Mouse (Mus musculus): Measurements from ENCODE around the gene Vim. TPM values are rescaled to one million over a fixed set of nuclear protein-coding genes. Genes with fewer than 3 reads are reported as not detected.

Gene Vim
- total and polyA plus RNA-seq, 2 experiments from 2014 or later, result 244 to 554 TPM

DNA sequence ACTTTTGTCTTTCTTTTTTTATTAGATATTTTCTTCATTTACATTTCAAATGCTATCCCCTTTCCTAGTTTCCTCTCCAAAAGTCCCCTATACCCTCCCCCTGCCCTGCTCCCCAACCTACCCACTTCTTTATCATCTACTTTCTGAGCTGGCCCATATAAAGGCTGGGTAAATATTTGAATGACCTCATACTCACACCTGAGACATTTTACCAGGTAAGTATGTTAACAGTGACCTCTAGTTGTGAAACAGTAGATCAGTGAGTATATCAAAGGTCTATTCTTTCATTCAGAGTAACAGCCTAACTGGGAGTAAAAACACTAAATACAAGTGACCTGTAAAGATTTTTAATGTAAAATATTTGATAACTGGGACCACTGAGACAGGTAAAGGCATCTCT, 37.0 kb upstream of the Vim start:
- no peaks in the 10 kb centered on the region for H3K4me1 ChIP-seq (ENCODE audit: insufficient read depth, low read length)
- peak; percentile 42 for TF ChIP-seq CTCF (IDR thresholded peaks at IDR 0.05)
- H3K9me3 ChIP-seq (ENCODE audit: low read length), result no peaks in the 10 kb centered on the region
- no peaks in the 10 kb centered on the region for H3K27me3 ChIP-seq (ENCODE audit: insufficient read depth, low read length)
- H3K4me2 ChIP-seq (ENCODE audit: low read depth, low read length, poor library complexity, severe bottlenecking), result no peak overlapping the region
- H3K4me3 ChIP-seq (ENCODE audit: low read depth, low read length), result no peak overlapping the region
- DNase-seq (ENCODE audit: low spot score), result no peak
- H3K27ac ChIP-seq (ENCODE audit: low read depth, low read length), result no peak overlapping the region
- no peak overlapping the region for H3K9ac ChIP-seq (replicated peaks; ENCODE audit: low read length, poor library complexity, severe bottlenecking)
- no peak for ATAC-seq (ENCODE audit: low FRiP score)
- H3K36me3 ChIP-seq (ENCODE audit: insufficient read depth, low read length), result no peaks in the 10 kb centered on the region

DNA sequence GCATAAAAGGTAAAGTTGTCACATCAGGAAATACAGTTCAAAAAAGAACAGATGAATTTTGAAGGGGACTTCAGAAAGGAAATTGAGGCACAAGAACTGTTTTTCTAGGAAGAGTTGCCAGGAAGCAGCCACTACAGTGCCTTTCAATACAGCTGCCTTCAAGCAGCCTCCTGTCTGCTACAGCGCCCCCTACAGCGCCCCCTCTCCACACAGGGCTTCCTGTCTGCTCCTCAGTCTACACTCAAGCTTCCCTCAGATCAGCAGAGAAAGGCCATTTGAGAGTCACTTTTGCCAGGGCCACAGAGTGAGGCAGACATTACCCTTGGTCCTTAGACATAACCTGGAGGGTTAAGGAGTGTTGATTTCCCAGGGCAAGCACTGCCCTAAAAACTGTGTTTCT, 36.0 kb upstream of the Vim start:
- H3K36me3 ChIP-seq (ENCODE audit: insufficient read depth, low read length), result no peaks in the 10 kb centered on the region
- H3K9me3 ChIP-seq (ENCODE audit: low read length), result no peaks in the 10 kb centered on the region
- peak; percentile 28 for TF ChIP-seq CTCF (IDR thresholded peaks at IDR 0.05)
- H3K4me1 ChIP-seq (ENCODE audit: insufficient read depth, low read length), result no peaks in the 10 kb centered on the region
- no peak overlapping the region for H3K4me3 ChIP-seq (ENCODE audit: low read depth, low read length)
- ATAC-seq (ENCODE audit: low FRiP score) (no peak), DNase-seq (ENCODE audit: low spot score) (no peak)
- H3K27me3 ChIP-seq (ENCODE audit: insufficient read depth, low read length), result no peaks in the 10 kb centered on the region
- no peak overlapping the region for H3K4me2 ChIP-seq (ENCODE audit: low read depth, low read length, poor library complexity, severe bottlenecking)
- no peak overlapping the region for H3K9ac ChIP-seq (replicated peaks; ENCODE audit: low read length, poor library complexity, severe bottlenecking)
- WGBS, result 9% methylated on average over 2 of the region's 2 CpGs
- H3K27ac ChIP-seq (ENCODE audit: low read depth, low read length), result no peak overlapping the region

DNA sequence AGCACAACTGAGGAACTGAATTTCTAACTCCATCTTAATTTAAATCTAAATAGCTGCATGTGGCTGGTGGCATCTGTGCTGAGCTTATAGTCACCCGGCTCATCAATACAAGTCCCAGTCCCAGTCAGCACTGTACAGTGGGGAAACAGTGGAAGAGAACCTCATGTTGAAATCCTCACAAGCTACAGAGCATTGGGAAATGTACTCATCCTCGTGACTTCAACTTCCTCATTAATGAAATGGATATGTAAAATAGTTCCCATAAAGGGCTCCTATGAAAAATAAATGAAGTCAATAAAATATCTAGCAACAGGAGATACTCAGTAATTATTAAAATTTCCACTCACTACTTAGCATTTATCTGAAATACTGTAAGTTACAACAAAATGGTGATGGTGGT, 35.5 kb upstream of the Vim start:
- DNase-seq (ENCODE audit: low spot score) (no peak), ATAC-seq (ENCODE audit: low FRiP score) (no peak)
- WGBS, result 69% methylated on average over 2 of the region's 2 CpGs
- Histone ChIP-seq H3K9me3 (ENCODE audit: low read length) (no peaks in the 10 kb centered on the region), H3K9ac (replicated peaks; ENCODE audit: low read length, poor library complexity, severe bottlenecking) (no peak overlapping the region), H3K4me2 (ENCODE audit: low read depth, low read length, poor library complexity, severe bottlenecking) (no peak overlapping the region), H3K27ac (ENCODE audit: low read depth, low read length) (no peak overlapping the region), H3K4me3 (ENCODE audit: low read depth, low read length) (no peak overlapping the region), H3K36me3 (ENCODE audit: insufficient read depth, low read length) (no peaks in the 10 kb centered on the region), H3K27me3 (ENCODE audit: insufficient read depth, low read length) (no peaks in the 10 kb centered on the region), H3K4me1 (ENCODE audit: insufficient read depth, low read length) (no peaks in the 10 kb centered on the region)
- no peak for TF ChIP-seq CTCF (IDR thresholded peaks at IDR 0.05)

DNA sequence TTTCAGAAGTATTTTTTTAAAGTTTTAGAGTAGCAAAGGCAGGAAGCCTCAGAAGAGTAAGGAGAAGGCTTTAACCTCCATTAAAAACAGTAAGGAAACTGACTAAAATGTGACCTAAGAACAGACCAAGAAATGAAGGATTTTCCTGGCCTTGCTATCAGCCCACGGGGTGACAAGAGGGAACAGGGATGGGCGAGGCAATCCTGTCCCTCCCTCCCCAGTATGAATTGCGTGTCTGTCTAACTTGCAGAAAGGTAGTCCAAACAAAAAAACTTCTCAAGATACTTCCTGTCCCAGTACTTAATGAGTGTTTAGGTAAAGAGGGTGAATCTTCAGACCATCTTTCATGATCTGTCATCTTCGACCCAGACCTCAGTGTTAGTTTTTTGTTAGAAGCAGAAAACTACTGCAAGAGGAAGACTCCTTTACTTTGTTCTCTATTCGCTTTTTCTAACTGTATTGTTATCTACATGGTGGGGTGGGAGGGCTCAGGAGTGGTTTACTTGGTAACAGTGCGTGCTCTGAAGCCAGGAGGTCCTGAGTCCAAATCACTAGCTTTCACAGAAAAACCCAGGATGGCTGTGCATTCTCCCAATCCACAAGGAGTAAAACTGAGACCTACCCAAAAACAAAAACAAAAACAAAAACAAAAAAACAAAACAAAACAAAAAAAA, 34.9 kb upstream of the Vim start:
- H3K36me3 ChIP-seq (ENCODE audit: insufficient read depth, low read length), result no peaks in the 10 kb centered on the region
- no peaks in the 10 kb centered on the region for H3K4me1 ChIP-seq (ENCODE audit: insufficient read depth, low read length)
- H3K9me3 ChIP-seq (ENCODE audit: low read length), result no peaks in the 10 kb centered on the region
- no peak for ATAC-seq (ENCODE audit: low FRiP score)
- H3K9ac ChIP-seq (replicated peaks; ENCODE audit: low read length, poor library complexity, severe bottlenecking), result no peak overlapping the region
- H3K27me3 ChIP-seq (ENCODE audit: insufficient read depth, low read length), result no peaks in the 10 kb centered on the region
- H3K4me3 ChIP-seq (ENCODE audit: low read depth, low read length), result no peak overlapping the region
- DNase-seq (ENCODE audit: low spot score), result no peak
- WGBS, result 79% methylated on average over 6 of the region's 6 CpGs
- no peak for TF ChIP-seq CTCF (IDR thresholded peaks at IDR 0.05)
- H3K27ac ChIP-seq (ENCODE audit: low read depth, low read length), result no peak overlapping the region
- no peak overlapping the region for H3K4me2 ChIP-seq (ENCODE audit: low read depth, low read length, poor library complexity, severe bottlenecking)

DNA sequence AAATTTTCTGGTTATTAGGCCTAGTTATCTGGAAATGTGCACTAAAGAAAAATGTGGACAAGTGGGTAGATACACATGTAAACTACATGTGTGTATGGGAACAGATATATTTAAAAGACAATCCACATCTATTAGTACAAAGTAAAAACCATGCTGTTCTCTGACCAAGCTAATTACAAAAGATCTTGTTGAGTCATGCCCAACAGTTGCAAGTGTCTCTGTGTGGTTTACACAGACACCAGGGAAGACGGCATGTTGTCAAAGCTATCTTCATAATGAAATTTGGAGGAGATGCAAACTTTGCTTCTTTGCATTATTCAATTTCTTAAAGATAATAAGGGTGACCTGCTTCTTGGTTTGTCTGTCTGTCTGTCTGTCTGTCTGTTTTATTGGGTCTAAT, 33.9 kb upstream of the Vim start:
- Histone ChIP-seq H3K9me3 (ENCODE audit: low read length) (no peaks in the 10 kb centered on the region), H3K27me3 (ENCODE audit: insufficient read depth, low read length) (no peaks in the 10 kb centered on the region), H3K27ac (ENCODE audit: low read depth, low read length) (no peak overlapping the region), H3K4me1 (ENCODE audit: insufficient read depth, low read length) (no peaks in the 10 kb centered on the region), H3K36me3 (ENCODE audit: insufficient read depth, low read length) (no peaks in the 10 kb centered on the region), H3K4me3 (ENCODE audit: low read depth, low read length) (no peak overlapping the region), H3K4me2 (ENCODE audit: low read depth, low read length, poor library complexity, severe bottlenecking) (no peak overlapping the region), H3K9ac (replicated peaks; ENCODE audit: low read length, poor library complexity, severe bottlenecking) (no peak overlapping the region)
- no peak for TF ChIP-seq CTCF (IDR thresholded peaks at IDR 0.05)
- WGBS, result 93% methylated on average over 1 of the region's 1 CpGs
- DNase-seq (ENCODE audit: low spot score) (no peak), ATAC-seq (ENCODE audit: low FRiP score) (no peak)

DNA sequence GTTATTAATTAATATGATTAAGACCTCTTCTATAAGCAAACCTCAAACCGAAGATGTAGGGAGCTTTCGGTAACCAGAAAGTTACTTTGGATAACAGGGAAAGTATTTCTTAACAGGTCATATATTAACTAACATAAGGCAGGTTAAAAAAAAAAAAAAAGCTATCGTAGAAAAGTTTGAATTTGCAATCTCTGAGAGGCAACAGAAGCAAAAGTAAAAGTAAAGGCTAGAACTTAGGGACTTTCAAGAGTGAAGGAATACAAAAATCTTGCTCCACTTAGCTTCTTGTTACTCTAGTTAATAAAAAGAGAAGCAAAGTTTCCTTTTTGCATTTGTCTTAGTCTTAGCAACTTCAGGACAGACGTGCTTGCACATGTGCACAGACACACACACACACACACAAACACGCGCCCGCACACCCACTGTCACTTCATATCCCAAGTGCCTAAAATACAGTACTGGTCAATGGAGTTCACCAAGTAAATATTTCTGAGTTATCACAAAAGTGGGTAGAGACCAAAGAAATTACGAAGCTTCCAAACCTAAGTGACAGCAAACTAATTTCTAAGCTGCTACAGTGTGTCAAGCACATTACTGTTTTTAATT, 30.1 kb upstream of the Vim start:
- no peaks in the 10 kb centered on the region for H3K4me1 ChIP-seq (ENCODE audit: insufficient read depth, low read length)
- DNase-seq (ENCODE audit: low spot score) (no peak), ATAC-seq (ENCODE audit: low FRiP score) (0 out of 2 replicates have a peak, but pooled peaks have one; percentile 21)
- WGBS, result 32% methylated on average over 8 of the region's 8 CpGs
- no peak for TF ChIP-seq CTCF (IDR thresholded peaks at IDR 0.05)
- peak overlapping the region; percentile 87 for H3K27ac ChIP-seq (ENCODE audit: low read depth, low read length)
- no peaks in the 10 kb centered on the region for H3K9me3 ChIP-seq (ENCODE audit: low read length)
- H3K4me2 ChIP-seq (ENCODE audit: low read depth, low read length, poor library complexity, severe bottlenecking), result peak overlapping the region; percentile 82
- no peaks in the 10 kb centered on the region for H3K27me3 ChIP-seq (ENCODE audit: insufficient read depth, low read length)
- H3K4me3 ChIP-seq (ENCODE audit: low read depth, low read length), result peak overlapping the region; percentile 73
- peak overlapping the region; percentile 89 for H3K9ac ChIP-seq (replicated peaks; ENCODE audit: low read length, poor library complexity, severe bottlenecking)
- no peaks in the 10 kb centered on the region for H3K36me3 ChIP-seq (ENCODE audit: insufficient read depth, low read length)

Measured in midbrain, postnatal 0 days (tissue).